Mouse (Mus musculus) hindbrain, embryonic 14.5 days (tissue): ENCODE data around the gene Rasgrf1. TPM values are rescaled to one million over a fixed set of nuclear protein-coding genes. Genes with fewer than 3 reads are reported as not detected.
"Not testable (repeated sequence)": the region's sequence is repeated elsewhere in the genome, so short reads cannot be mapped to it uniquely, and the experiment has no call there.

Experiments
- ATAC-seq: fragments of 200-750 bp; cut with Nextera tagmentation; 2 replicates; pipeline ENCODE4 v1.8.0; 2017; ENCODE audit warnings: moderate number of reproducible peaks, mild to moderate bottlenecking, moderate TSS enrichment, moderate library complexity; ENCODE audit not compliant: low FRiP score
- DNase-seq: peaks from one replicate; pipeline ENCODE4 v3.0.0-alpha.2; 2015; ENCODE audit warnings: low spot score
- H3K27ac ChIP-seq: fragments of 300-500 bp; sonication (generic); 2 replicates; pipeline ENCODE4 v1.5.1; 2014; ENCODE audit warnings: mild to moderate bottlenecking, moderate library complexity
- H3K27me3 ChIP-seq: fragments of 300-500 bp; sonication (generic); 2 replicates; pipeline ENCODE4 v1.6.1; 2014; ENCODE audit warnings: mild to moderate bottlenecking, low read length, mixed read lengths; ENCODE audit not compliant: control insufficient read depth, insufficient read depth
- H3K36me3 ChIP-seq: fragments of 300-500 bp; sonication (generic); replicated peaks from 2 replicates; pipeline ENCODE4 v1.6.1; 2014; ENCODE audit not compliant: control insufficient read depth, insufficient read depth
- H3K4me1 ChIP-seq: fragments of 300-500 bp; sonication (generic); replicated peaks from 2 replicates; pipeline ENCODE4 v1.6.1; 2014; ENCODE audit warnings: antibody characterized with exemption, low read length, mixed read lengths; ENCODE audit not compliant: control insufficient read depth, insufficient read depth
- H3K4me2 ChIP-seq: fragments of 300-500 bp; sonication (generic); replicated peaks from 2 replicates; pipeline ENCODE4 v1.6.1; 2014; ENCODE audit warnings: mild to moderate bottlenecking, moderate library complexity
- H3K4me3 ChIP-seq: fragments of 300-500 bp; sonication (generic); replicated peaks from 2 replicates; pipeline ENCODE4 v1.5.1; 2014; ENCODE audit warnings: mild to moderate bottlenecking, low read length
- H3K9ac ChIP-seq: fragments of 300-500 bp; sonication (generic); 2 replicates; pipeline ENCODE4 v1.6.1; 2014
- H3K9me3 ChIP-seq: fragments of 300-500 bp; sonication (generic); 2 replicates; pipeline ENCODE4 v1.6.1; 2016; ENCODE audit warnings: low read length; ENCODE audit not compliant: control insufficient read depth
- WGBS: fragments of 180-500 bp; shearing (Covaris S2); extraction: QIAGEN DNeasy Blood & Tissue Kit; methylation state at CpG from one replicate; pipeline ENCODE4 v1.1.7; 2014; 5-methylcytosine and 5-hydroxymethylcytosine counted together
- polyA plus RNA-seq: library from polyadenylated mRNA; unstranded; fragments of >200 nt; fragmentation: Nextera tagmentation; extraction: Ambion mirVana; gene quantifications from 2 replicates; pipeline ENCODE4 v1.2.1, GENCODE M21; 2014

Rasgrf1 gene
- polyA plus RNA-seq, 1 experiment from 2014 or later = 10.1 TPM

DNA sequence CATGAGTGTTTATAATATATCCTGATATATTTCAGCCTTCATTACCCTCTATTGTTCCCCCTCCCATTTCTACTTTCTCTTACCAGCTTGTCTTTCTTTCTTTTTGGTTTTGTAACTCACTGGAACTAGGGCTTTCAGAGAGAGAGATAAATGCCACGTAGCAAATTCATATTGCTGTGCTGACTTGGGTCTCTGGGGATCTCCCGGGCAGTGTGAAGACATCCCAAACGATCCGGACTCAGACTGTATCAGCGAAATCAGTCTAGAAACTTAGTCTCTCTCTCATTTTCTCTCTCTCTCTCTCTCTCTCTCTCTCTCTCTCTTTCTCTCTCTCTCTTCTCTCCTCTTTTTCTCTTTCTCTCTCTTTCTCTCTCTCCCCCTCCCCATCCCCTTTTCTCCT, 145.7 kb downstream of the Rasgrf1 start:
- no peak overlapping the region for H3K4me3 ChIP-seq
- WGBS = 49% methylated on average over 5 of the region's 5 CpGs
- H3K27ac ChIP-seq = no peak overlapping the region
- ATAC-seq = no peak
- H3K9ac ChIP-seq = no peak overlapping the region
- no peaks in the 10 kb centered on the region for H3K36me3 ChIP-seq
- peak overlapping the region; percentile 67; the same call in 1 of the 2 replicates for H3K4me2 ChIP-seq
- no peaks in the 10 kb centered on the region for H3K9me3 ChIP-seq
- H3K4me1 ChIP-seq = peaks cover 8% of the 10 kb centered on the region; the same call in 1 of the 2 replicates
- DNase-seq = no peak
- peaks cover 5% of the 10 kb centered on the region; the same call in 1 of the 2 replicates for H3K27me3 ChIP-seq

GRCm38 (mm10) chr9:90055911-90056310, 146.2 kb downstream of the Rasgrf1 start:
- ATAC-seq (no peak), DNase-seq (no peak)
- Histone ChIP-seq H3K4me2 (no peak overlapping the region), H3K27me3 (peaks cover 5% of the 10 kb centered on the region; the same call in 1 of the 2 replicates), H3K36me3 (no peaks in the 10 kb centered on the region), H3K9ac (no peak overlapping the region), H3K27ac (no peak overlapping the region), H3K4me3 (no peak overlapping the region), H3K4me1 (peaks cover 8% of the 10 kb centered on the region; the same call in 1 of the 2 replicates), H3K9me3 (no peaks in the 10 kb centered on the region)
- 85% methylated on average over 3 of the region's 3 CpGs for WGBS

GRCm38 (mm10) chr9:90056716-90057115, 147.0 kb downstream of the Rasgrf1 start:
- Histone ChIP-seq H3K9ac (no peak overlapping the region), H3K4me3 (no peak overlapping the region), H3K9me3 (no peaks in the 10 kb centered on the region), H3K36me3 (no peaks in the 10 kb centered on the region), H3K27ac (no peak overlapping the region), H3K4me1 (peaks cover 8% of the 10 kb centered on the region; the same call in 1 of the 2 replicates), H3K4me2 (no peak overlapping the region), H3K27me3 (peaks cover 5% of the 10 kb centered on the region; the same call in 1 of the 2 replicates)
- 80% methylated on average over 2 of the region's 2 CpGs for WGBS
- DNase-seq (no peak), ATAC-seq (no peak)

DNA sequence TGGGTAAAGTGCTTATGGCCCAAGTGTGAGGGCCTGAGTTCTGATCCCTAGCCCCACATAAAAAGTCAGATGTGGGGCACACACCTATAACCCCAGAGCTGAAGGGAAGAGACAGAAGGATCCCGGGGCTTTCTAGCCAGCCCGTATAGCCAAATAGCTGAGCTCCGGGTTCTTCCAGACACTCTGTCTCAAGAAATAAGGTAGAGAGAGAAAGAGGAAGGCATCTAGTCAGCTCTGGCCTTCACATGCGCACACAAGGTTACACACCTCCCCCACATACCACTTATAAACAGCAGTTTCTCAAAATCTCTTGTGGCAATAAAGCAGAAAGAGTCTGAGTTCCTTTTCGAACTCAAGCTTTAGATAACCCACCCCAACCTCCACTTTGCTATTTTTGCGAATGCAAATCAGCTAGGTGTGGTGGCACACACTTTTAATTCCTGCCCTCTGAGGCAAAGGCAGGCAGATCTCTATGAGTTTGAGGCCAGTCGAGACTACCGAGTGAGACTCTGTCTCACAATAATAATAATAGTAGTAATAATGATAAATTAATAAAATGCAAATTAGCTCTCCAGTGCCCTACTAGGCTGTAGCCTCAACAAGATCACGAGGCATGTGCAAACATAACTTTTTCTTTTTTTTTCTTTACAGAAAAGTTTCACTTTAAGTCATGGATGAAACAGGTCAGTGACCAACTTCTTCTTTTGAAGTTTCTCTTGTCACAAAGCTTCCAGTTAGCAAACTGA, 150.3 kb downstream of the Rasgrf1 start:
- DNase-seq (no peak), ATAC-seq (no peak)
- Histone ChIP-seq H3K27ac (no peak overlapping the region), H3K4me1 (peaks cover under 1% of the 10 kb centered on the region; the same call in 1 of the 2 replicates), H3K4me3 (no peak overlapping the region), H3K27me3 (no peaks in the 10 kb centered on the region; the same call in 1 of the 2 replicates), H3K4me2 (no peak overlapping the region), H3K36me3 (no peaks in the 10 kb centered on the region), H3K9ac (no peak overlapping the region), H3K9me3 (no peaks in the 10 kb centered on the region)
- WGBS = 91% methylated on average over 9 of the region's 9 CpGs

DNA sequence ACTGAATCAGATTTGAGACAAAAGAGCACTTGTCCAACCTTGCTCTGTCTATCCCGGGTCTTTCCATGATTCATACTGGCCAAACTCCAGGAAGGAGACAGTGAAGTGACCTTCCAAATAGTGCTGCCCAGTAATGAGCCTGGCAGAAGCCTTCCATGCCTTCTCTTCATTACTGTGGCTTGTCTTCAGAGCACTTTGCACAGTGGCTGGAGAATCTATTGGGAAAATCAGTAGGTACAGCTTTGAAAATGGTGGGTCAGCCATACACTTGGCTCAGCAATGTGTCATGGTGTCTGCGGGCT, 150.8 kb downstream of the Rasgrf1 start:
- Histone ChIP-seq H3K4me3 (no peak overlapping the region), H3K4me1 (no peaks in the 10 kb centered on the region), H3K9ac (no peak overlapping the region), H3K27me3 (no peaks in the 10 kb centered on the region), H3K4me2 (no peak overlapping the region), H3K9me3 (no peaks in the 10 kb centered on the region), H3K27ac (no peak overlapping the region), H3K36me3 (no peaks in the 10 kb centered on the region)
- WGBS = 90% methylated on average over 2 of the region's 2 CpGs
- ATAC-seq (no peak), DNase-seq (no peak)

DNA sequence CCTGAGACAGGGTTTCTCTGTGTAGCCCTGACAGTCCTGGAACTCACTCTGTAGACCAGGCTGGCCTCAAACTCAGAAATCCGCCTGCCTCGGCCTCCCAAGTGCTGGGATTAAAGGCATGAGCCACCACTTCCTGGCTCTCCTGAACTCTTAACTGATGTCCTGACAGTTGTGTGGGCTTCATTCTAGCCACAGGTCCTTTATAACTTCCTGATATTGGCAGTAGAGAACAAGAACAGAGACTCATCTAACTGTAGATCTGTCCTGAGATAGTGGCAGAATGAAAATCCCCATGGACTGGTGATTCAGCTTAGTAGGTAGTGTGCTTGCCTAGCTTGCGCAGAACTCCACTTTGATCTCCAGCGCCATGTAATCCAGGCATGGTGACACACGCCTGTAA, 151.2 kb downstream of the Rasgrf1 start:
- not testable (repeated sequence) for H3K9me3 ChIP-seq, H3K9ac ChIP-seq, H3K27me3 ChIP-seq, DNase-seq, ATAC-seq, H3K4me3 ChIP-seq, H3K36me3 ChIP-seq, H3K27ac ChIP-seq, H3K4me2 ChIP-seq, H3K4me1 ChIP-seq
- 95% methylated on average over 5 of the region's 5 CpGs for WGBS

- Histone ChIP-seq H3K27me3 (no peaks in the 10 kb centered on the region), H3K9me3 (no peaks in the 10 kb centered on the region), H3K36me3 (no peaks in the 10 kb centered on the region), H3K9ac (no peak overlapping the region), H3K27ac (no peak overlapping the region), H3K4me3 (no peak overlapping the region), H3K4me2 (no peak overlapping the region), H3K4me1 (no peaks in the 10 kb centered on the region)
- ATAC-seq = no peak
- WGBS = 80% methylated on average over 2 of the region's 2 CpGs
- no peak for DNase-seq
Measured at GRCm38 (mm10) chr9:90067341-90067740, 157.6 kb downstream of the Rasgrf1 start.

- ATAC-seq (no peak), DNase-seq (no peak)
- Histone ChIP-seq H3K9ac (no peak overlapping the region), H3K4me3 (no peak overlapping the region), H3K4me2 (no peak overlapping the region), H3K27ac (no peak overlapping the region), H3K36me3 (no peaks in the 10 kb centered on the region), H3K4me1 (no peaks in the 10 kb centered on the region), H3K9me3 (no peaks in the 10 kb centered on the region), H3K27me3 (no peaks in the 10 kb centered on the region)
- 91% methylated on average over 6 of the region's 6 CpGs for WGBS
Measured at GRCm38 (mm10) chr9:90068786-90069185, 159.1 kb downstream of the Rasgrf1 start.

DNA sequence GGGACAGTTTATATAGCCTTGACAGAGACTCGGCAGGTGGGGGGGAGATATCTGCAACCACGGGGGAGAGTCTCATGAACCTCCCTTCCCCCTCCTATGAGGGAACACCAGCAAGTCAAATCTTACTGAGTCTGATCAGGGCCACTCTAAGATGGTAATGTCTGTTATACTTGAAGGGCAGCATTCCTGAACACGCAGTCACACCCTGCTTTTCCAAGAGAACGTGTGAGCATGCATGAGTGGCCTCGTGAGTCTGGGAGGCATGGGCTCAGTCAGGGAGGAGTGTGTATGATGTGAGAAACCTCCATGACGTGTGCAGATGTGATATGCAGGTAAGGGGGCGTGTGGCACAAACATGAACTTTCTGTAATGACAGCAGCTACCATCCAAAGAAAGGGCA, 159.8 kb downstream of the Rasgrf1 start:
- H3K4me3 ChIP-seq = no peak overlapping the region
- no peaks in the 10 kb centered on the region for H3K9me3 ChIP-seq
- DNase-seq = no peak
- WGBS = 76% methylated on average over 7 of the region's 7 CpGs
- H3K9ac ChIP-seq = no peak overlapping the region
- ATAC-seq = no peak
- H3K4me1 ChIP-seq = no peaks in the 10 kb centered on the region
- H3K27ac ChIP-seq = no peak overlapping the region
- H3K27me3 ChIP-seq = no peaks in the 10 kb centered on the region
- no peaks in the 10 kb centered on the region for H3K36me3 ChIP-seq
- no peak overlapping the region for H3K4me2 ChIP-seq

DNA sequence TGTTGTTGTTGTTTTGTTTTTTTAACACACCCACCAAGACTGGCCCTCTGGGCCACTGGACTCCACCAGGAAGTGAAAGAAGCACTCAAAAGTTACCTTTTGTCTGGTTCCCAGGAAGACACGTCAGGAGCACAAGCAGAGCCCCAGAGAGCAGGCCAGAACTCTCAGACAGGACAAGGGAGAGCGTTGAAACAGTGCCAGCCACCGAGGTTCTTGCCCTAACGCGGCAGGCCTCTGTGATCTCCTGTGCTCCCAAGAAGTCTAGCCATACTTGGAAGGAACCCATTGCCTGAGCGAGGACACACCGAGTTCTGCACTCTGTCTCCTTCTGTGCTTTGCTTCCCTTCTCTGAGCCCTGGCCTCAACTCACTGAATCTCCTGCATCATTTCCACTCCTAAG, 160.5 kb downstream of the Rasgrf1 start:
- Histone ChIP-seq H3K4me2 (no peak overlapping the region), H3K4me1 (no peaks in the 10 kb centered on the region), H3K9ac (no peak overlapping the region), H3K27me3 (no peaks in the 10 kb centered on the region), H3K4me3 (no peak overlapping the region), H3K36me3 (no peaks in the 10 kb centered on the region), H3K9me3 (no peaks in the 10 kb centered on the region), H3K27ac (no peak overlapping the region)
- 83% methylated on average over 7 of the region's 7 CpGs for WGBS
- DNase-seq = no peak
- no peak for ATAC-seq
